Mouse (Mus musculus) heart, embryonic 15.5 days (tissue): ENCODE data around the gene Zdhhc18. TPM values are rescaled to one million over a fixed set of nuclear protein-coding genes. Genes with fewer than 3 reads are reported as not detected.
A peak's percentile ranks its signal among the peaks of the same experiment; 100 is the strongest.

Experiments
- ATAC-seq: fragments of 200-750 bp; cut with Nextera tagmentation; replicated peaks from 2 replicates; pipeline ENCODE4 v1.8.0; 2017; ENCODE audit warnings: low read depth, moderate TSS enrichment; ENCODE audit not compliant: insufficient number of reproducible peaks, insufficient read depth, low FRiP score
- H3K27ac ChIP-seq: fragments of 300-500 bp; sonication (generic); 2 replicates; pipeline ENCODE4 v1.5.1; 2015; ENCODE audit warnings: mild to moderate bottlenecking, inconsistent platforms
- H3K27me3 ChIP-seq: fragments of 300-500 bp; sonication (generic); 2 replicates; pipeline ENCODE4 v1.6.1; 2015; ENCODE audit warnings: inconsistent platforms
- H3K36me3 ChIP-seq: fragments of 300-500 bp; sonication (generic); 2 replicates; pipeline ENCODE4 v1.6.1; 2015; ENCODE audit warnings: mild to moderate bottlenecking, inconsistent platforms
- H3K4me1 ChIP-seq: fragments of 300-500 bp; sonication (generic); replicated peaks from 2 replicates; pipeline ENCODE4 v1.6.1; 2015; ENCODE audit warnings: inconsistent platforms
- H3K4me2 ChIP-seq: fragments of 300-500 bp; sonication (generic); 2 replicates; pipeline ENCODE4 v1.6.1; 2015; ENCODE audit warnings: inconsistent platforms, mild to moderate bottlenecking, moderate library complexity
- H3K4me3 ChIP-seq: fragments of 300-500 bp; sonication (generic); 2 replicates; pipeline ENCODE4 v1.5.1; 2015; ENCODE audit warnings: mild to moderate bottlenecking, inconsistent platforms
- H3K9ac ChIP-seq: fragments of 300-500 bp; sonication (generic); 2 replicates; pipeline ENCODE4 v1.6.1; 2015; ENCODE audit warnings: mild to moderate bottlenecking, inconsistent platforms
- H3K9me3 ChIP-seq: fragments of 300-500 bp; sonication (generic); replicated peaks from 2 replicates; pipeline ENCODE4 v1.6.1; 2016; ENCODE audit warnings: inconsistent platforms
- WGBS: fragments of 180-500 bp; shearing (Covaris S2); methylation state at CpG from one replicate; pipeline ENCODE4 v1.1.7; 2015; ENCODE audit warnings: mixed read lengths; 5-methylcytosine and 5-hydroxymethylcytosine counted together
- microRNA-seq: library from miRNA; unstranded; fragments of <30 nt; microRNA quantifications from one replicate; pipeline ENCODE4, GENCODE M21; 2016
- polyA plus RNA-seq: library from polyadenylated mRNA; unstranded; fragments of >200 nt; fragmentation: Nextera tagmentation; extraction: Ambion mirVana; gene quantifications from 2 replicates; pipeline ENCODE4 v1.2.1, GENCODE M21; 2015

Zdhhc18 gene
- polyA plus RNA-seq, 1 experiment from 2014 or later: 4.6 TPM

DNA sequence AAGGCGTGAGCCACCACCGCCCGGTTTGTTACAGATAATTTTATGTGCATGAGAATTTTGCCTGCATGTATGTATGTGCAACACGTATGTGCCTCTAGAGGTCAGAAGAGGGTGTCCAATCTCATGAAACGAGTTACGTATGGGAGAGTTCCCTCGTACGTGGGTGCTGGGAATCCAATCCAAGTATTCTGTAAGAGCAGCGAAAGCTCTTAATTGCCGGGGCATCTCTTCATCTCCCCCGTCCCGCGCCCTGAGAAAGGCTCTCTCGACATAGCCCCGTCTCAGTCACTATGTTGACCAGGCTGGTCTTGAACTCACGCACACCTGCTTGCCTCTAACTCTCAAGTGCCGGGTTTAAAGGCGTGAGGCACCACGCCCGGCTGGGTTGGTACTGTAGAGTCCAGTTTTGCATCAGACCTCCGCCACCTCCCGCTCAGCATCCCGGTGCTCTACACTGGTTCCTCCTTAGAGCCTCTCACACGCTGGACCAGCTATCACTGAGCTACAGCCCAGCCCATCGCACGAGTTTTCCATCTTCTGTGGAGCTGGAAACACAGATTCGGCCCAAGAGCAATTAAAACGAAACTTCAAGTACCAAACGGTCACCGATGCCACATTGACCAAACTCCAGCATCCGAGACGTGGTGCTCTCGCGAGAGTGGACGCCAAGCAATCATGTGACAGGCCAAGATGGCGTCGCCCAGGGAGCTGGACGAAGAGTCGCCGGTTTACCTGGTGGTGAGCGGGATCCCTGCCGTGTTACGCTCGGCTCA, 75.7 kb downstream of the Zdhhc18 start, which contains the start of gene Gpatch3:
Gpatch3 (plus strand) TSS at position 676 of the 773 bp plus-strand sequence.
- H3K27me3 ChIP-seq: no peaks in the 10 kb centered on the region
- H3K9me3 ChIP-seq: no peaks in the 10 kb centered on the region
- H3K36me3 ChIP-seq: peaks cover 10% of the 10 kb centered on the region; the same call in 1 of the 2 replicates
- H3K4me2 ChIP-seq: peak within 1 kb of the TSS; percentile 97
- peak within 1 kb of the TSS; percentile 88 for H3K9ac ChIP-seq
- 6% methylated on average over 44 of the region's 44 CpGs for WGBS
- peak; percentile 84 for ATAC-seq
- peaks cover 12% of the 10 kb centered on the region for H3K4me1 ChIP-seq
- H3K27ac ChIP-seq: peak within 1 kb of the TSS; percentile 76
- H3K4me3 ChIP-seq: peak within 1 kb of the TSS; percentile 97

DNA sequence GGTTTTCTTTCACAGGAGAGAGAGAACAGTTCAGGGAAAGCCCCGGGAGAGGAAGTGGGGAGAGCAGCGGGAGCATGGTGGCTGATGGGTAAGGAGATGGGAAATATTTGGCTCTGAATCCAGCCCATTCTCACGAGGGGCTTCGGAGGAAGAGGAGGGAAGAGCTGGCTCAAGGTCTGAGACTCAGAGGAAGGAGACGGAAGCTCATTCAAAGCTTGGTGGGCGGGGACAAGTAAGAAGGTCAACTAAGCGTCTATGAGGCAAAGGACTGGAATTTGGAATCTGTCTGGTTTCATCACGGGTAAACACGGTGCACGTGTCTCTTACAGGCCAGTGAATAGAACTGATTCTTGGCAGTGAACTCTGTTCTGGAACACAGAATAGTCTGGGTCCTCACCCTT, 79.9 kb downstream of the Zdhhc18 start:
- WGBS: 42% methylated on average over 10 of the region's 10 CpGs
- H3K36me3 ChIP-seq: no peaks in the 10 kb centered on the region
- no peak for ATAC-seq

DNA sequence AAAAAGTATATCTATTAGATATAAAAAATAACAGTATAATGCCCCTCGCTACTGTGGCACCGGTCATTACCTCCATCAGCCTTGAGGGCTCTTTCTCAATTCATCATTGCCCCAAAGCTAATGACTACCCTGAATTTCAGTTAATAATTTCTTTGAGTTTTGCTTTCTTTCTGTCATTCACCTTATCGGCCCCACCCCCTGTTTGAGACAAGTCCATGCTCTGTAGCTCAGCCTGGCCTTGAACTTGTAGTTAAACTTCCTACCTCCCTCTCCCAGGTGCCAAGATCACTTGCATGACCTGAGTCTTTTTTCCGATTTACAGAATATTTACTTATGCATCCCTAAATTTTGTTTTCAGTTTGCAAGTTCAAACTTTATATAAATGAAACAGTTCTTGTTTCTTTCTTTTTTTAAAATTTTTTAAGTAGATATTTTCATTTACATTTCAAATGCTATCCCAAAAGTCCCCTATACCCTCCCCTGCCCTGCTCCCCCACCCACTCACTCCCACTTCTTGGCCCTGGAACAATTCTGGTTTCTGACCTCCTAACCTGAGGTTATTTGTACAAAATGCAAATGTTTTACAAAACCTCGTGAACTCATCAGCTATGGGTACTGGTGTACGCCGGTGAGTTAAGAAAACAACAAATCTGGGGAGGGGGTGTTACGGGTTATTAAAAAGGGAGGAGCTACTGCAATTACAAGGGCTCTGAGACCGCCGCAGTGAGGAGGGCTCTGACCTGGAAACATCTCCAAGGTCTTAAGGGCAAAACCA, 80.5 kb downstream of the Zdhhc18 start:
- 76% methylated on average over 10 of the region's 10 CpGs for WGBS
- Histone ChIP-seq H3K36me3 (no peaks in the 10 kb centered on the region), H3K9me3 (no peaks in the 10 kb centered on the region), H3K4me1 (peaks cover 5% of the 10 kb centered on the region; the same call in 1 of the 2 replicates), H3K4me2 (no peak overlapping the region), H3K27me3 (no peaks in the 10 kb centered on the region), H3K4me3 (no peak overlapping the region), H3K27ac (no peak overlapping the region), H3K9ac (no peak overlapping the region)
- ATAC-seq: no peak

More for the DNA sequence above, 79.9 kb downstream of the Zdhhc18 start:
- Histone ChIP-seq H3K27ac (no peak overlapping the region), H3K4me2 (no peak overlapping the region), H3K9me3 (no peaks in the 10 kb centered on the region), H3K4me3 (no peak overlapping the region), H3K27me3 (no peaks in the 10 kb centered on the region), H3K4me1 (peaks cover 6% of the 10 kb centered on the region), H3K9ac (no peak overlapping the region)

DNA sequence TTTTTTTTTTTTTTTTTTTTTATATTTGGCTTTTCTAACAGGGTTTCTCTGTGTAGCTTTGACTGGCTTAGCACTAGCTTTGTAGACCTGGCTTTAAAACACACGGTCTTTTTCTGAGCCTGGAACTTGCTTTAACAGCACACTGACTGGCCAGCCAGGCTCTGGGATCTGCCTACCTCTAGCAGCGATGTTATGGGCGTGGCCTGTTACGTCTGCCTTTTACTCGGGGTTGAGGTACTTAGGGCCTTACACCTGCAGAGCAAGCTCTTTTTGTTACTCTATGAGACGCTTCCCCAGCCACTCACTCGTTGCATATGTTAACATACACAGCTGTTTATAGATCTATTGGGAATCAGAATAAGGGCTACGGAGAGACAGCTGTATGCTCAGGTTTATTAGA, 82.7 kb downstream of the Zdhhc18 start:
- Histone ChIP-seq H3K4me2 (no peak overlapping the region), H3K4me1 (no peaks in the 10 kb centered on the region), H3K9ac (no peak overlapping the region), H3K27ac (no peak overlapping the region), H3K27me3 (no peaks in the 10 kb centered on the region), H3K9me3 (no peaks in the 10 kb centered on the region), H3K36me3 (no peaks in the 10 kb centered on the region), H3K4me3 (no peak overlapping the region)
- 28% methylated on average over 8 of the region's 8 CpGs for WGBS
- ATAC-seq: no peak

DNA sequence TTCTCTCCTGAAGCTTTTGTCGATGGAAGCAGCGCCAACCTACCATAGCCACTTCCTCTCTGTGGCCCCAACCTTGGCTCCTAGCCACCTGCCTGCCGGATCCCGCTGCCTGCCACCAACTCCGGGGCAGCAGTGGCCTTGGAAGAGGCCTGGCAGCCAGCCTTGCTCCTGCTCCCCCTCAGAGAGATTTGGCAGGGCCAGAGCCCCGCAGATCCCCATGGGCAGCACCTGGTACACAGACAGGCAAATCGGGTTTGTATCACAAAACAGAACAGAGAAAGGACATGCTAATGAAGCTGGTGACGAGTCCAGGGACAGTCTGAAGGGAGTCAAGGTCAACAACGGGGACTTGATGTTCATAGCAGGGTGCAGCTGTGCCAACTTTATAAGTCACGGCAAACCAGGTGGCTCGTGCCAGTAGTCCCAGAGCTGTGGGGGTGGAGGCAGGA, 86.8 kb downstream of the Zdhhc18 start:
- no peak overlapping the region for H3K4me2 ChIP-seq
- no peak overlapping the region for H3K4me3 ChIP-seq
- H3K36me3 ChIP-seq: no peaks in the 10 kb centered on the region
- H3K27ac ChIP-seq: peak overlapping the region; percentile 73
- 64% methylated on average over 11 of the region's 11 CpGs for WGBS
- H3K9me3 ChIP-seq: no peaks in the 10 kb centered on the region
- H3K9ac ChIP-seq: no peak overlapping the region
- ATAC-seq: no peak; the same call in 1 of the 2 replicates
- H3K4me1 ChIP-seq: no peaks in the 10 kb centered on the region
- H3K27me3 ChIP-seq: no peaks in the 10 kb centered on the region

DNA sequence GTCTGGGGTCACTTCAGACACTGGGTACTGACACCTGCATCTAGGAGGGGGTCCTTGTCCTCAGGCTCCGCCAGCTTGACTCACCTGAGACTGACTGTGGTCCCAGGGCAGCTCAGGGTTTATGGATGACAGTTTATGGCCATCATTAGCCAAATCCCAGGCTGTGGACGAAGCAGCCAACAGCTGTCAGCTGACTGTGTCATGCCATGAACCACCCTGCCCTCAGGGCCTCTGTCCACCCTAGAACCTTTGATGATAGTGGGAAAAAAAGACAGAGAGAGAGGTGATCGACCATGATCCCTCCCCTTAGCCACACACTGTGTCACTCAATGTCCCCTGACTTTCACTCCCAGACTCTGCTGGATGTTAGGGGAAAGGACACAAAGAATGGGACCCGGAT, 88.3 kb downstream of the Zdhhc18 start:
- Histone ChIP-seq H3K9ac (no peak overlapping the region), H3K4me2 (no peak overlapping the region), H3K4me3 (no peak overlapping the region), H3K9me3 (no peaks in the 10 kb centered on the region), H3K4me1 (no peaks in the 10 kb centered on the region), H3K36me3 (no peaks in the 10 kb centered on the region), H3K27me3 (no peaks in the 10 kb centered on the region), H3K27ac (no peak overlapping the region)
- WGBS: 73% methylated on average over 4 of the region's 4 CpGs
- ATAC-seq: no peak

DNA sequence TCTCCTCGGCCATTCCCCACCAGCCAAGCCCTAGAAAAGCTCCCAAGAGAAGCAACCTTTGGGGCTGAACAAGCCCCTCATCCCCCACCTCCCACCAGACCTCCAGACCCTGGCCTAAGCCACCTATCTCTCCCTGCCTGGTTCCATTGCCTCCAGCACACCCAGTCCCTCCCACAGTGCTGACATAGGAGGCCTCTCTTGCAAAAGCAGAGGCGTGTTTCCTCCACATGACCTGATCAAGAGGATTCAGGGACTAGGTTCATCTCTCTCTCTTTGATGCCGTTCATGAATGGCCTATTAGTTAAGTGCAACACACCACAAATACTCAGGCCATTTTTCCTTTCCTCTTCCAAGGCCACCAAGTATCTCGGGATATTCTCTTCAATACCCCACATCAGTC, 90.1 kb downstream of the Zdhhc18 start:
- no peak overlapping the region for H3K27ac ChIP-seq
- 64% methylated on average over 4 of the region's 4 CpGs for WGBS
- no peaks in the 10 kb centered on the region for H3K36me3 ChIP-seq
- no peak overlapping the region for H3K4me3 ChIP-seq
- no peak overlapping the region for H3K9ac ChIP-seq
- H3K4me1 ChIP-seq: no peaks in the 10 kb centered on the region
- H3K9me3 ChIP-seq: no peaks in the 10 kb centered on the region
- no peak overlapping the region for H3K4me2 ChIP-seq
- ATAC-seq: no peak
- no peaks in the 10 kb centered on the region for H3K27me3 ChIP-seq

DNA sequence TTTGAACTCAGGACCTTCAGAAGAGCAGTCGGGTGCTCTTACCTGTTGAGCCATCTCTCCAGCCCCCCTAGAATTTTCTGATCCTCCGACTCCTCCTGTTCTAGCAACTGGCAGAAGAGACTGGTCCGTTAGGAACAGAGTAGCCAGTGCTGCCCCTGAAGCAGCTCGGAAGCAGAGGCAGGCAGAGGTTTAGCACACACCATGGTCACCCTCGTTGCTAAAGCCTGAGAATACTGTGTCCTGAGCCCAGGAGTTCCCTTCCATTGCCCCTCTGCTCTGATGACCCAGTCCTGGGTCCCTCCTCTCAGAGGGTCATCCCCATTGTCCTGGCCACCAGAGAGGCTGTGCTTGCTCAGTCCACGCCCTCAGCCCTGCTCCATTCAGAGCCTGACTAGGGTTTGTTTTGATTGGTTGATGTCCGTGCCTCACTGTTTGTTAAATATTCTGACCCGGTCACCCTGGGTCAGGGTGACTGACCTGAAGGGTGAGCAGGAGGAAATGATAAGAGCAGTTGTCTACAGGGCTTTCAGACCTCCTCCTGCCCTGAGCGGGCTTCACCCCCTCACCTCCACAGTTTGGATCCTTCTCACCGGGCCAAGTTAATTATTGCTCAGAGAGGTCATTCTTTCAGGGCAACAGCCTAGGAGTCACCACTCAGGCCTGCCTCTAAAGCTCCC, 92.8 kb downstream of the Zdhhc18 start:
- peaks cover 13% of the 10 kb centered on the region for H3K4me1 ChIP-seq
- no peak for ATAC-seq
- H3K4me2 ChIP-seq: no peak overlapping the region
- WGBS: 47% methylated on average over 10 of the region's 10 CpGs
- H3K9me3 ChIP-seq: no peaks in the 10 kb centered on the region
- H3K27me3 ChIP-seq: no peaks in the 10 kb centered on the region
- no peak overlapping the region for H3K9ac ChIP-seq
- H3K27ac ChIP-seq: no peak overlapping the region
- H3K4me3 ChIP-seq: no peak overlapping the region
- no peaks in the 10 kb centered on the region for H3K36me3 ChIP-seq

Small RNA genes lying within 50 kb of the gene (microRNA-seq; reads per million reads assigned to microRNA genes)
- gene Gm23158: not detected

Other genes with a start within 250 kb of the Zdhhc18 start
- 0.83 and 1.2 TPM in 2 replicates for gene Tent5b, start 170.0 kb downstream of the Zdhhc18 start, polyA plus RNA-seq
- 1.3 and 1.4 TPM in 2 replicates for gene Trnp1, start 151.6 kb downstream of the Zdhhc18 start, polyA plus RNA-seq
- gene Kdf1, start 131.2 kb downstream of the Zdhhc18 start, polyA plus RNA-seq: 0.84 and 5.0 TPM in 2 replicates
- gene Nudc, start 104.2 kb downstream of the Zdhhc18 start, polyA plus RNA-seq: 199 and 206 TPM in 2 replicates
- gene Nr0b2, start 96.8 kb downstream of the Zdhhc18 start, polyA plus RNA-seq: 13.4 and 16.0 TPM in 2 replicates
- gene Gpatch3, start 75.4 kb downstream of the Zdhhc18 start, polyA plus RNA-seq: 3.8 and 4.8 TPM in 2 replicates
- 10.4 and 11.8 TPM in 2 replicates for gene Gpn2, start 65.8 kb downstream of the Zdhhc18 start, polyA plus RNA-seq
- gene Sfn, start 48.0 kb downstream of the Zdhhc18 start, polyA plus RNA-seq: 3.0 and 25.1 TPM in 2 replicates
- gene Pigv, start 22.5 kb upstream of the Zdhhc18 start, polyA plus RNA-seq: 11.8 and 14.6 TPM in 2 replicates
- 16.5 and 20.4 TPM in 2 replicates for gene Arid1a, start 106.6 kb upstream of the Zdhhc18 start, polyA plus RNA-seq
- 12.6 and 20.5 TPM in 2 replicates for gene Rps6ka1, start 237.6 kb upstream of the Zdhhc18 start, polyA plus RNA-seq